Mouse (Mus musculus): ENCODE results near the gene Mrgpre. TPM values are rescaled to one million over a fixed set of nuclear protein-coding genes. Genes with fewer than 3 reads are reported as not detected.

Gene Mrgpre
- polyA plus RNA-seq, 1 experiment from 2014 or later = 2.3 TPM

- no peaks in the 10 kb centered on the region for H3K9me3 ChIP-seq (ENCODE audit: control insufficient read depth, low read length)
- no peaks in the 10 kb centered on the region for H3K27me3 ChIP-seq (replicated peaks; ENCODE audit: control insufficient read depth, insufficient read depth, low read length)
- H3K4me2 ChIP-seq (ENCODE audit: low read length) = peak within 1 kb of the TSS; percentile 94
- peak within 1 kb of the TSS; percentile 65 for H3K27ac ChIP-seq (ENCODE audit: low read depth)
- DNase-seq (ENCODE audit: low spot score) (peak; percentile 98), ATAC-seq (replicated peaks; ENCODE audit: low FRiP score, low TSS enrichment, low read depth) (peak; percentile 97)
- peaks cover 14% of the 10 kb centered on the region for H3K4me1 ChIP-seq (replicated peaks; ENCODE audit: control insufficient read depth, insufficient read depth, low read length)
- H3K9ac ChIP-seq (ENCODE audit: low read length) = peak within 1 kb of the TSS; percentile 75
- 1% methylated on average over 40 of the region's 40 CpGs for WGBS
- peaks cover 11% of the 10 kb centered on the region for H3K36me3 ChIP-seq (ENCODE audit: control insufficient read depth, insufficient read depth, low read length)
- peak within 1 kb of the TSS; percentile 70 for H3K4me3 ChIP-seq (ENCODE audit: low read depth, low read length)
Measured at GRCm38 (mm10) chr7:143822375-143823265, 38.3 kb upstream of the Mrgpre start, which contains the start of the genes Nadsyn1 and Dhcr7. Gene Nadsyn1, minus strand, starts transcription at chr7:143822849. Gene Dhcr7, plus strand, starts transcription at chr7:143823145.

- Histone ChIP-seq H3K27ac (ENCODE audit: low read depth) (no peak overlapping the region), H3K9ac (ENCODE audit: low read length) (no peak overlapping the region), H3K27me3 (replicated peaks; ENCODE audit: control insufficient read depth, insufficient read depth, low read length) (no peaks in the 10 kb centered on the region), H3K4me2 (ENCODE audit: low read length) (peak overlapping the region; percentile 94; the same call in 1 of the 2 replicates), H3K9me3 (ENCODE audit: control insufficient read depth, low read length) (no peaks in the 10 kb centered on the region), H3K4me1 (replicated peaks; ENCODE audit: control insufficient read depth, insufficient read depth, low read length) (peaks cover 14% of the 10 kb centered on the region), H3K36me3 (ENCODE audit: control insufficient read depth, insufficient read depth, low read length) (peaks cover 15% of the 10 kb centered on the region), H3K4me3 (ENCODE audit: low read depth, low read length) (no peak overlapping the region)
- no peak for ATAC-seq (replicated peaks; ENCODE audit: low FRiP score, low TSS enrichment, low read depth)
- no peak for DNase-seq (ENCODE audit: low spot score)
- WGBS = 79% methylated on average over 2 of the region's 2 CpGs
Measured at GRCm38 (mm10) chr7:143821241-143821640, 36.9 kb upstream of the Mrgpre start.

GRCm38 (mm10) chr7:143819201-143819600, 34.9 kb upstream of the Mrgpre start:
- H3K4me2 ChIP-seq (ENCODE audit: low read length) = no peak overlapping the region
- H3K27me3 ChIP-seq (replicated peaks; ENCODE audit: control insufficient read depth, insufficient read depth, low read length) = no peaks in the 10 kb centered on the region
- DNase-seq (ENCODE audit: low spot score) (no peak), ATAC-seq (replicated peaks; ENCODE audit: low FRiP score, low TSS enrichment, low read depth) (no peak)
- 60% methylated on average over 4 of the region's 4 CpGs for WGBS
- no peaks in the 10 kb centered on the region for H3K9me3 ChIP-seq (ENCODE audit: control insufficient read depth, low read length)
- peaks cover 14% of the 10 kb centered on the region for H3K4me1 ChIP-seq (replicated peaks; ENCODE audit: control insufficient read depth, insufficient read depth, low read length)
- H3K36me3 ChIP-seq (ENCODE audit: control insufficient read depth, insufficient read depth, low read length) = peaks cover 29% of the 10 kb centered on the region
- H3K27ac ChIP-seq (ENCODE audit: low read depth) = no peak overlapping the region
- no peak overlapping the region for H3K4me3 ChIP-seq (ENCODE audit: low read depth, low read length)
- no peak overlapping the region for H3K9ac ChIP-seq (ENCODE audit: low read length)

- H3K27me3 ChIP-seq (replicated peaks; ENCODE audit: control insufficient read depth, insufficient read depth, low read length) = no peaks in the 10 kb centered on the region
- peaks cover 61% of the 10 kb centered on the region for H3K36me3 ChIP-seq (ENCODE audit: control insufficient read depth, insufficient read depth, low read length)
- no peaks in the 10 kb centered on the region for H3K4me1 ChIP-seq (replicated peaks; ENCODE audit: control insufficient read depth, insufficient read depth, low read length)
- ATAC-seq (replicated peaks; ENCODE audit: low FRiP score, low TSS enrichment, low read depth) (no peak), DNase-seq (ENCODE audit: low spot score) (no peak)
- WGBS = 39% methylated on average over 1 of the region's 1 CpGs
- no peak overlapping the region for H3K4me2 ChIP-seq (ENCODE audit: low read length)
- no peak overlapping the region for H3K4me3 ChIP-seq (ENCODE audit: low read depth, low read length)
- H3K9ac ChIP-seq (ENCODE audit: low read length) = no peak overlapping the region
- H3K9me3 ChIP-seq (ENCODE audit: control insufficient read depth, low read length) = no peaks in the 10 kb centered on the region
- H3K27ac ChIP-seq (ENCODE audit: low read depth) = no peak overlapping the region
Measured at GRCm38 (mm10) chr7:143808909-143809308, 24.6 kb upstream of the Mrgpre start.

- no peak overlapping the region for H3K9ac ChIP-seq (ENCODE audit: low read length)
- H3K27ac ChIP-seq (ENCODE audit: low read depth) = no peak overlapping the region
- H3K27me3 ChIP-seq (replicated peaks; ENCODE audit: control insufficient read depth, insufficient read depth, low read length) = no peaks in the 10 kb centered on the region
- no peak overlapping the region for H3K4me2 ChIP-seq (ENCODE audit: low read length)
- WGBS = 52% methylated on average over 5 of the region's 5 CpGs
- no peaks in the 10 kb centered on the region for H3K9me3 ChIP-seq (ENCODE audit: control insufficient read depth, low read length)
- ATAC-seq (replicated peaks; ENCODE audit: low FRiP score, low TSS enrichment, low read depth) = no peak
- H3K4me3 ChIP-seq (ENCODE audit: low read depth, low read length) = no peak overlapping the region
- H3K36me3 ChIP-seq (ENCODE audit: control insufficient read depth, insufficient read depth, low read length) = peaks cover 70% of the 10 kb centered on the region
- no peaks in the 10 kb centered on the region for H3K4me1 ChIP-seq (replicated peaks; ENCODE audit: control insufficient read depth, insufficient read depth, low read length)
- no peak for DNase-seq (ENCODE audit: low spot score)
Measured at GRCm38 (mm10) chr7:143805199-143805624, 20.9 kb upstream of the Mrgpre start.

GRCm38 (mm10) chr7:143801195-143802065, 17.1 kb upstream of the Mrgpre start:
- Histone ChIP-seq H3K4me2 (ENCODE audit: low read length) (no peak overlapping the region), H3K4me1 (replicated peaks; ENCODE audit: control insufficient read depth, insufficient read depth, low read length) (no peaks in the 10 kb centered on the region), H3K9ac (ENCODE audit: low read length) (no peak overlapping the region), H3K9me3 (ENCODE audit: control insufficient read depth, low read length) (no peaks in the 10 kb centered on the region), H3K27me3 (replicated peaks; ENCODE audit: control insufficient read depth, insufficient read depth, low read length) (no peaks in the 10 kb centered on the region), H3K36me3 (ENCODE audit: control insufficient read depth, insufficient read depth, low read length) (peaks cover 80% of the 10 kb centered on the region), H3K4me3 (ENCODE audit: low read depth, low read length) (no peak overlapping the region), H3K27ac (ENCODE audit: low read depth) (no peak overlapping the region)
- ATAC-seq (replicated peaks; ENCODE audit: low FRiP score, low TSS enrichment, low read depth) (no peak), DNase-seq (ENCODE audit: low spot score) (no peak)
- WGBS = 84% methylated on average over 8 of the region's 8 CpGs

GRCm38 (mm10) chr7:143800770-143801169, 16.5 kb upstream of the Mrgpre start:
- Histone ChIP-seq H3K4me3 (ENCODE audit: low read depth, low read length) (no peak overlapping the region), H3K9ac (ENCODE audit: low read length) (no peak overlapping the region), H3K27me3 (replicated peaks; ENCODE audit: control insufficient read depth, insufficient read depth, low read length) (no peaks in the 10 kb centered on the region), H3K4me2 (ENCODE audit: low read length) (no peak overlapping the region), H3K4me1 (replicated peaks; ENCODE audit: control insufficient read depth, insufficient read depth, low read length) (no peaks in the 10 kb centered on the region), H3K9me3 (ENCODE audit: control insufficient read depth, low read length) (no peaks in the 10 kb centered on the region), H3K36me3 (ENCODE audit: control insufficient read depth, insufficient read depth, low read length) (peaks cover 81% of the 10 kb centered on the region), H3K27ac (ENCODE audit: low read depth) (no peak overlapping the region)
- DNase-seq (ENCODE audit: low spot score) (no peak), ATAC-seq (replicated peaks; ENCODE audit: low FRiP score, low TSS enrichment, low read depth) (no peak)
- WGBS = 85% methylated on average over 1 of the region's 1 CpGs

GRCm38 (mm10) chr7:143798783-143799182, 14.5 kb upstream of the Mrgpre start:
- Histone ChIP-seq H3K9me3 (ENCODE audit: control insufficient read depth, low read length) (no peaks in the 10 kb centered on the region), H3K9ac (ENCODE audit: low read length) (no peak overlapping the region), H3K4me2 (ENCODE audit: low read length) (no peak overlapping the region), H3K4me3 (ENCODE audit: low read depth, low read length) (no peak overlapping the region), H3K27me3 (replicated peaks; ENCODE audit: control insufficient read depth, insufficient read depth, low read length) (no peaks in the 10 kb centered on the region), H3K4me1 (replicated peaks; ENCODE audit: control insufficient read depth, insufficient read depth, low read length) (no peaks in the 10 kb centered on the region), H3K27ac (ENCODE audit: low read depth) (no peak overlapping the region), H3K36me3 (ENCODE audit: control insufficient read depth, insufficient read depth, low read length) (peaks cover 83% of the 10 kb centered on the region)
- ATAC-seq (replicated peaks; ENCODE audit: low FRiP score, low TSS enrichment, low read depth) = no peak
- 92% methylated on average over 4 of the region's 4 CpGs for WGBS
- no peak for DNase-seq (ENCODE audit: low spot score)

Data from intestine, embryonic 14.5 days (tissue).